Mouse (Mus musculus) granulocyte monocyte progenitor cell, adult 5-6 weeks (primary cell): ENCODE measurements around the gene Trove2. TPM values are rescaled to one million over a fixed set of nuclear protein-coding genes. Genes with fewer than 3 reads are reported as not detected.
"Not testable (repeated sequence)": the region's sequence is repeated elsewhere in the genome, so short reads cannot be mapped to it uniquely, and the experiment has no call there.

Source experiments
- ATAC-seq: replicated peaks from 2 replicates; pipeline ENCODE4 v1.8.0; 2016; ENCODE audit warnings: mild to moderate bottlenecking, moderate TSS enrichment, inconsistent platforms; ENCODE audit not compliant: poor library complexity, severe bottlenecking
- total RNA-seq, 2 experiments: library from RNA; stranded (forward) in 1 of 2; stranded (reverse) in 1 of 2; fragments of 200-712, 200-1000 nt in 1 of 2; fragments of >200 nt in 1 of 2; fragmentation: Nextera tagmentation in 1 of 2; gene quantifications; 2 replicates each; pipeline ENCODE4 v1.2.3; 2014 to 2017

Trove2 gene
- total RNA-seq, 2 experiments from 2014 or later, result 1.3 TPM

DNA sequence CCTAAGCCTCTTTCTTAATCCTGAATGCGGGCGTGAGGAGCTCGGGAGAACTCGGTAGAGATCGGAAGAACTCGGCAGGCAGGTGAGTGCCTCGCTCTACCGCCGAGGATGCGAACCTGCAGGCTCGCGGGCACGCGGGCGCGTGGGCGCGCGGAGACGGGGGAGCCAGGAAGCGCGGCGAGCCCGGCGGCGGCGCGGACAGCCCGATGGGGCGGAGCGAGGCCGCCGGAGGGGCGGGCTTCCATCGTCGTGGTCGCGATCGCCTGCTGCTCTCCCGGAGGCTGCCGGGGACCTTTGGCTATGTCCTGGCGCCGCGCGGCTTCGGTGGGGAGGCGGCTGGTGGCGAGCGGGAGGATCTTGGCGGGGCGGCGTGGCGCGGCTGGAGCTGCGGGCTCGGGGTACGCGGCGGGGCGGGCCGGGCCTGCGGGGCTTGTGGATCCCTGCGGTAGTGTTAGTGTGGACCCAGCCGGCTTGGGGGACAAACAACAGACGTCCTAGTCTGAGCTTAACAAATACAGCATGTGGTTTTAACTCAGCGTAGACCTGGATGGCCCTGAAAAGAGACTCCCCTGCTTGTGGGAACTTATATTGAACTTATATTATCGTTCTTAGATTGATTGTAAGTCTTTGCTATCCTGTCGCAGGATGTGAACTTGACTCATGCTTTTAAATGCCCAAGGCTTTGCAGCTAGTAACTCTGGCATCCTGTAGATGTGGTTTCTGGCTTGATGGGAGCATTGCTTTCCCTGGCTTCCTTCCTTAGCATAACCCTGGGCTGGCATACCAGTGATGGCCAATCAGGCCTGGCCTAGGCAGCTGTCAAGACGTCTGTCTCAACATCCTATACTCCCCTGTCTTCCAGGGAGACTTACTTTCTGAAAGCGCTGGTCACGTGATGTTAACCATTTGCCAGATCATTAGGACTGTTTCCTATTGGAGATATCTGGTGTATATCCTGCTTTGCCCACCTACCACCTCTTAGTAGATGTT, 37.2 kb downstream of the Trove2 start:
- ATAC-seq, result peak; percentile 85

DNA sequence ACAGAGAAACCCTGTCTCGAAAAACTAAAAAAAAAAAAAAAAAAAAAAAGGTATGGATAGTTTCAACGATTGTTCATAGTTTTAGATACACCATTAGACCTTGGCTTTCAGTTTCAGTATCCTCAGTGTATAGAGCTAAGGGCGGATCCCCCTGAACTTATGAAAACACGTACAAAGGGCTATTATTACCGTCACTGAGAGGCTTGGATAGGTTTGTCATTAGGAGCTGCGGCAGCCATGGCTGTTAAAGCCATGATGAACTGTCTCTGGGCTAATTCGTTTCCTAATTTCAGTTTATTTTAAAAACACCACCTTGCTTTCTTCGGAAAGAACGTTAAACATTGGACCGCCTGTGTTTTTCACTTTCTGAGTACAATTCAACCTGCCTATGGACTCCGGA, 38.1 kb downstream of the Trove2 start:
- peak; percentile 50 for ATAC-seq

DNA sequence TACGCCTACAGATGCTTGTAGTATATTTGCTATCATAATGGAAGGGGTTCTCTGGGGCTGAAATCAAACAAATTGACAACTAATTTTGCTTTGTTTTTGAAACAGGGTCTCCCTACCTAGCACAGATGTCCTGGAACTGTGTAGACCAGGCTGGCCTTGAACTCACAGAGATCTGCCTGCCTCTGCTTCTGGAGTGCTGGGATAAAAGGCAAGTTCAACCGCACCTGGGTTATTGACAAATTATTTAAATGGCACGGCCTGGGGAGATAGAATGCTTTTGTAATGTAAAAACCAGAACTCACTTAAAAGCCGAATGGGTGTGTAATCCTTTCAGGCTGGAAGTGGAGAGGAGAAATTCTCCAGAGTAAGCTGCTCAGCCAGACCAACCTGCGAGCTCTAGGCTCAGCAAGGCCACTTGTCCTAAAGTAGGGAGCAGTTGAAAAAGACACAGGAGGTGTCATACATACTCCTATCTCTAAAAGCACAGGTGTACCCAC, 42.9 kb downstream of the Trove2 start:
- no peak for ATAC-seq

DNA sequence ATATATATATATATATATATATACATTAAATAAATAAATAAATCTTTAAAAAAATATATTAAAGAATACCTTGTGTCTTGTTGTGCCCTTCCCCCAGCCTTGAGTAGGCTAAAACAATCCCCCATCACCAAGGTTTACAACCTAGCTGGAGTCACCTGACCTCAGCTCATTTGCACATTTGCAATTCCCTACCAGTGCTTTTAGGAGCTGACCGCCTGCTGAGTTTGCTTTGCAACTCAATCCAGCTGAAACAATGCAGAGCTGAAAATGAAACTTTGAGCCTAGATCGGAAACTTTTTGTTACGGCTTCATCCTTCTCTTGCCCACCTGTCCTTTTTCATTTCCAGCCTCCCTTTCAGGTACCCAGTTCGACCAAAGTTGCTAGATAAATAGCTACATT, 45.2 kb downstream of the Trove2 start:
- ATAC-seq, result no peak

DNA sequence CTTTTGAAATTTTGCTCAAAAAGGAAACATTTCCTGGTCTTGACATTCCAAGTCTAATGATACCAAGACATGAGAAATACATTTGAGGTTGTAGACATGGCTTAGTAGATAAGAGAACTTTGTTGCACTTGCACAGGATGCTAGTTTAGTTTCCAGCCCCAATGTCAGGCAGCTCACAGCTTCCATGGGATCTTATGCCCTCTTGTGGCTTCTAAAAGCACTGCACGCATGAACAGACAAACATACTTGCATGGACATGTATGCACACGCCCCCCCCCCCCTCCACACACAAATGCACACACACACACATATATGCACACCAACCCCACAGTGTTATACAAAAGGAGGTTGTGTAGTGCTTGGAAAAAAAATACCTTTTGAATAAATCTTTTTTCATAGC, 46.0 kb downstream of the Trove2 start:
- peak; percentile 95 for ATAC-seq

DNA sequence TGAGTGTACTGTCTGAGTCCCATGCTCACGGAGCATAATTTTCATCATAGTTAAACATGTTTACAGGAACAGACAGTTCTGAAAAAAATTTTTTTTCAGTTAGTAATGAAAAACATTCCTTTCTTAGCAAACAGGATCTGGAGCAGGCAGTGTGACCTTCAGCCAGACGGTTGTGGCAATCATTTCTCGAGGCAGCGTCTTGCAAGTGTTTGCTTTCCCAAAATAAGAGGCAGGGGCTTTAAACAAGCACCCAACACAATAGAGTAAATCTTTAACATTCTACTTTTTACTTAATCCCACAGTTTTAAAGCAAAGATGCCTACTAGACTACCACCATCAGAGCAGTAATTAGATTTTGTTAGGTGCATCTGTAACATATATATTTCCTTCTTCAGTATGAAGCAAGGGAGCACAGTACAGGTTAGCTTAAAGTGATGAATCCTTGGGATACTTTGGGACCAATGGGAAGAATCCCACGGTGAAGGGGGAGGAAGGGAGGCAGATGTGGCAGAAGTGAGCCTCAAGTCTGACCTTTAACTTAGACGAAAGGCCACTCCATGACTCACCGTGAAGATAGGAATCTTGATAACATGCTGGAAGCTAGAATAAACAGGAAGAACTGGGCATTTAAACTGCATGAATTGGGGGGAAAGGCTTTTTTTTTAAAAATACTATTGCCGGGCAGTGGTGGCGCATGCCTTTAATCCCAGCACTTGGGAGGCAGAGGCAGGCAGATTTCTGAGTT, 49.0 kb downstream of the Trove2 start:
- no peak for ATAC-seq

DNA sequence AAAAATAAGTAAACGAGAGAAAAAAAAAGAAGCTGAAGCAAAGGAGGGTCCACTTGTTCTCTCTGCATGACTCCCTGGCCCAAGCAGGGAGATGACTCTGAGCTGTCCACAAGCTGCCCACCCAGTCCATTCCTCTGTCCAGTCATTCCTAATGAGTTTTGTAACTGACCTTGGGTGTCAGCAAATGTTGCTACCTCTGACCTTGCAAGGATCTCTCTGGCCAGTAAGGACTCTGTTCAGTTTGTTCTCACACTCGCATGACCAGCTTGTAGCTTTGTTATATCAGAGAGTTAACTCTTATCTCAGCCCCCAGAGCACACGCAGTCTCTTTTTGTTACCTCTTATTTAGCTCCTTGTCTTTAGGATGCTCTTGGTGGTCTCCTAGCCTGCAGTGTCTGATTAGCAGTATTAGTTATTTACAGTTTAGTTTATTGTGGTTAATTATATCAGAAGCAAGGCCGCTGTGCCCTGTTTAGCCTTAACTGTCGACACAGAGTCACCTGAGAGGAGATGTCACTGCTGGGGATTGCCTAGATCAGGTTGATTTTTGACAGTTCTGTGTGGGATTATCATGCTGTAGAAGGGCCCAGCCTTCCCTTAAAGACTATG, 52.3 kb downstream of the Trove2 start:
- no peak for ATAC-seq

DNA sequence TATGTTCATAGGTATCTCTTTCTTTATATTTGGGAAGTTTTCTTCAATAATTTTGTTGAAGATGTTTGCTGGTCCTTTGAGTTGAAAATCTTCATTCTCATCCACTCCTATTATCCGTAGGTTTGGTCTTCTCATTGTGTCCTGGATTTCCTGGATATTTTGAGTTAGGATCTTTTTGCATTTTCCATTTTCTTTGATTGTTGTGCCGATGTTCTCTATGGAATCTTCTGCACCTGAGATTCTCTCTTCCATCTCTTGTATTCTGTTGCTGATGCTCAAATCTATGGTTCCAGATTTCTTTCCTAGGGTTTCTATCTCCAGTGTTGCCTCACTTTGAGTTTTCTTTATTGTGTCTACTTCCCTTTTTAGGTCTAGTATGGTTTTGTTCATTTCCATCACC, 60.8 kb downstream of the Trove2 start, which contains the start of gene Glrx2:
TSS of gene Glrx2 (plus strand) at position 301 of the 400 bp plus-strand sequence.
- not testable (repeated sequence) for ATAC-seq

DNA sequence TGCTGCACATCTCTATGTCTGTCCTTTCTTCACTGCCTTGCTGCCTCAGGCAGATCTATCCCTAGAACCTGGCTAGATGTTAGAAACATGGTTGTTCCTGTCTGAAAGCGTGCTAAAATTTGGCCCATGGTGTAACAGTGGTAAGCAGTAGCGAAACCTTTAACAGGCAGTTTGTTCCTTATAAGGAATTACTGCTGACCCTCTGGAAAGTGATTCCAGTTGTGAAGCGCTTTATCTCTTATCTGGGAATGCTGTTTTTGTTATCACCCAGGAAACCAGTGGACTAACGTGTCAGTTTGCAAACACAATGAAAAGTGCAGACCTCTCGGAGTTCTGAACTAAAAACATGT, 66.3 kb downstream of the Trove2 start:
- peak; percentile 36 for ATAC-seq

DNA sequence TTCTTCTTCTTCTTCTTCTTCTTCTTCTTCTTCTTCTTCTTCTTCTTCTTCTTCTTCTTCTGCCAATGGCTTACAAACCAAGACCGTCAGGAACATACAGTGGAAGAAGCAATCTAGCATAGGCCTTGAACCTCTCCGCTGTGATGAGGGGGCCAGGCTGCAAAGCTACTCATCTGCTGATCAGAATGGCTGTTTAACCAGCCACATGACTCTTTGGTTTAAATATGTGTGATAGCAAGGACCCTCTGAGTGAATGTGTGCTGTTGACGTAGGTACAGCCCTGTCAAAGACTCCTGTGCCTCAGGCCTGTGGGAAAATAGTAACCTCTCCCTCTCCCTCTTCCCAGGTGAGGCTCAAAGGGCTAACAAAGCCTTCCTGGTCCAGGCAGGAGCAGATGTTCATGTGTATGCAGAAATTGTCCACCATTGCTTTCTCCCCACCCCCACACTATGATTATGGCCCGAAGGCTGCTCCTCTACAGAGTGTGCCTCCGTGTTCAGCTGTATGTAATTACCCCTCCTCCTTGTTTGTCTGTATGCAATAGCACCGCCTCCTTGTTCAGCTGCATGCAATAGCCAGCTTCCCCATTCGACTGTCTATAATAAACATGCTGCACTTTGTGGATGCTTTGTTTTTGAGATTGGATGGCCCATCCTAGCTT, 66.8 kb downstream of the Trove2 start:
- peak; percentile 91 for ATAC-seq

DNA sequence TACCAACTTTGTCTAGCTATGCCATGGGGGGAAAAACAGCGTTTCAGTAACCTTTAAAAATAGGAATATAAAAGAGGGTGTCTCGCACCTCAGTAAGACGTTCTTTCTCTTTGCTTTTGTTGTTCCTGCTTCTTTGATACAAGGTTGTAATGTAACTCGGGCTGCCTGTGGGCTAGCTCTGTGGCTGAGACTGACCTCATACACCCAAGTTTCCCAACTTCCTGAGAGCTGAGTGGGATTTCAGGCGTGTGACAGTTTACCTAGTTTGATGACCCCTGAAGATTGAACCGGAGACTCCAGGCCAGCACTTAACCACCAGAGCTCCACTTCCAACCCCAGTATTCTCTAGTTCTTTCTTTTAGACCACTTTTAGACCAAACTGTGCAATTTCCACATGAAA, 68.5 kb downstream of the Trove2 start:
- peak; percentile 94 for ATAC-seq

DNA sequence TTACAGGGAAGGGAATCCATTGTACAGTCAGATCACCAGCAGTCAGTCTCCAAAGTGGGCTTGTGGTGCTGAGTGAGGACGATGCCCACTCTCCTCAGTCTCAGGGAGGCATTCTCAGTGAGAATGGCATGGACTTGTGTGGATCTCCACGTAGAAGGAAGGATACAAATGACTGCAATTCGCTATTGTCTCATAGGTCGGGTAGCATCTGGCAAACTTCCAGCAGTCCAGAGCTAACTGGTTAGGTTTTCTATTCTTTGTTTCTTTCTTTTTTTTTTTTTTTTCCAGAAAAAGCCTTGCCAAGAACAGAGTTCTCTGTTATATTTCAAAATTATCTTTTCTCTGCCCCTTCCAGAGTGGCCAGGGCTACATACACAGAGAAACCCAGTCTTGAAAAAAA, 69.9 kb downstream of the Trove2 start:
- no peak for ATAC-seq

DNA sequence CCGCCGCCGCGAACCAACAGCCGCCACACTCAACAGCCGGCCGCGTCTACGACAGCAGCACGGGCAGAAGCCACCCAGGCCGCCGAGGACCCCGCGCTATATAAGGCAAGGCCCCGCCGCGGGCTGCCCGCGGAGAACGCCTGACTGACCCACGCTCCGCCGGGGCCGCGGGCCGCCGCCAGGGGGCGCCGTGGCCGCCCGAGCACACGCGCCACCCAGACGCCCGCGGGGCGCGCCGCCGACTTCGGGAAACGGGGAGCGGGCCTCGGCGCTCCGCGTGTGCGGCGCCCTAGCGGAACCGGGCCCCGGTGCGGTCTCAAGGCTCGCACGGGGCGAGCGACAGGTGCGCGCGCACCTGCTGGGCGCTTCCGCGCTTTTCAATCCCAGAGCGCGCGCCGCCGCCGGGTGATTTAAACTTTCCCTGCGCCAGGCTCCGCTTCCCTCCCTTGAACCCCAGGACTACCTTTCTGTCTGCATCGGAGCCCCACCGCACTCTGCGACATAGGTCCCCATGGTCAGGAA, 74.1 kb downstream of the Trove2 start, which contains the start of gene Cdc73:
TSS of gene Cdc73 (minus strand) at position 153 of the 522 bp plus-strand sequence.
- peak; percentile 91 for ATAC-seq

DNA sequence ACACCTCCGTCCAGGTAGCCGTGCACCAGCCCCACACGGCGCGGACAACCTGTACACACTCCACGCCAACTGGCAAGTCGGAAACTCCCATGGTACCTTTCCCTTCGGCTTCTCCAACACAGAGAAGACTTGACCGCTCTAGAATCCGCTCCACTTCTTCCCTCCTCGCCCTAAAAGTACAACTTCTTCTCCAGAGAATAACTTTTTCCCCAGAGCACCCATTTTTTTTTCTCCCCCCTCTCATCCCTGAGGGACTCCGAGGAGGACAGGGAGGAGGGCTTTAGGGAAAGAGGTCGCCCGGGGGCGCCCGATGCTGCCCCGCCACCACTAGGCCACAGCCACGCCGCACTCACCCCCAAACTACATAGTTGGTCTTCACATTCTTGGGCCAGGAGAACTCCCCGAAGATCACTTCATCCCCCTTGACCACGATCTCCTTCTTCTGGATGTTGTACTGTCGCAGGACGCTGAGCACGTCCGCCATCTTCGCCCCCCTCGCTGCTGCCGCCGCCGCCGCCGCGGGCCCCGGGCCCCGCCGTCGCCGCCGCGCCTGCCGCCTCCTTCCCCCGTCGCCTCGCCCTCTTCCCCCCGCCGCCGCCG, 74.6 kb downstream of the Trove2 start:
- peak; percentile 43 for ATAC-seq

DNA sequence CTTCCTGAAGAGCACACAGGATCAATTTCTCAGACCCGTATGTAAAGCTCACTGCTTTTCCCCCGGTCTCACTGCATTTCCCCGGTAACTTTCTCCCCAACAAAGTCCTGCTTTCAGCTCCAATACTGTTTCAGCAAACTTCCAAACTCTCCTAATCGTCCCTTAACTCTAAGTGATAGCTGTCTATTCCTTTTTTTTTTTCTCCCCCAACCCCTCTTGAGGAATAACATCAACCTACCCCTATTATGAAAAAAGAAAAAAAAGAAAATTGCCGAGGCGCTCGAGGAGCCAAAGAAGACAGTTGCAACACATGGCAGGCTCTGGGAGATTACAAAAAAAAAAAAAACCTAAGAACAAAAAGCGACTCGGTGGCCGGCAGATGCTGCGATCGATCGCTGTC, 75.1 kb downstream of the Trove2 start:
- no peak; the same call in 1 of the 2 replicates for ATAC-seq
